Mouse (Mus musculus) embryonic fibroblast, embryonic 13.5 days (primary cell): ENCODE measurements around the gene Xpa.

Experiments used
- CTCF ChIP-seq: IDR thresholded peaks from 2 replicates; pipeline ENCODE4 v1.5.1; 2011; ENCODE audit warnings: mild to moderate bottlenecking, control low read depth, low read length, moderate library complexity, borderline replicate concordance; ENCODE audit not compliant: insufficient read depth
- POLR2A ChIP-seq: IDR thresholded peaks from 2 replicates; pipeline ENCODE4 v1.6.1; 2011; ENCODE audit warnings: low read depth, mild to moderate bottlenecking, control low read depth, low read length, moderate library complexity

GRCm38 (mm10) chr4:46226972-46227535, 30.9 kb upstream of the Xpa start:
- TF ChIP-seq CTCF (no peak), POLR2A (no peak)
